Mouse (Mus musculus): Measurements from ENCODE around the gene Tmem176a.

Gene Tmem176a

GRCm38 (mm10) chr6:48894938-48895818, 54.5 kb downstream of the Tmem176a start:
- no peak for DNase-seq

- DNase-seq: no peak
These were observed 55.2 kb downstream of the Tmem176a start for GRCm38 (mm10) chr6:48895941-48896340.

Measured in kidney, postnatal 4 days (tissue).